Mouse (Mus musculus): ENCODE results near the gene Spg7.
A peak's percentile ranks its signal among the peaks of the same experiment; 100 is the strongest.
"Not testable (repeated sequence)": the region's sequence is repeated elsewhere in the genome, so short reads cannot be mapped to it uniquely, and the experiment has no call there.

Gene Spg7

GRCm38 (mm10) chr8:123097786-123098584 is 35.2 kb downstream of the Spg7 start:
- DNase-seq (ENCODE audit: low spot score) = no peak

DNA sequence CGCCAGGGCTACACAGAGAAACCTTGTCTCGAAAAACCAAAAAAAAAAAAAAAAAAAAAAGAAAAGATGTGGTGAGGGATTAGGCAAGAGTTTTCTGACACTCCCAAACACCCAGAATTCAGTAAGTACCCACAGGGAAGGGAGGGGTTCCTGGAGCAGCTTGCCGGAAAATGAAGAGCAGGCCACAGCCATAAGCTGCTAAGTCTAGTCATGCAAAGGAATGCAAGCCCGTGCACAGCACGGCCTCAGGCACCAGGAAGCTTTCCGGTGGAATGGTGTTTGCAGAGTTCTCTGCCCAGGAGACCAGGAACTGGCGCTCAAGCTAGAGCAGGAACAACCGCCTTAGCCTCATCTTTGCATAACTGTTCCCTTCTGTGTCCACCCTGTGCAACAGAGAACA is 37.5 kb downstream of the Spg7 start:
- peak; percentile 27 for DNase-seq (ENCODE audit: low spot score)

DNA sequence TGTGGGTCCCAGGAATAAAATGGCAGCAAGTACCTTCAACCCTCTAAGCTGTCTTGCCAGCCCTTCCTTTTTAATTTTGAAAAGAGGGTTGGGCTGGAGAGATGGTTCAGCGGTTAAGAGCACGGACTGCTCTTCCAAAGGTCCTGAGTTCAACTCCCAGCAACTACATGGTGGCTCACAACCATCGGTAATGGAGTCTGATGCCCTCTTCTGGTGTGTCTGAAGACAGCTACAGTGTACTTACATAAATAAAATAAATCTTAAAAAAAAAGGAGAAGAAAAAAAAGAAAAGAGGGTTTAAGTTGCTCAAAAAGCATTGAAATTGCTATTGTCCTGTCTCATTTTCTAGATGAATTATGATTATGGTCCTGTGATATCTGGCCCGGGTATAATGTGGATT is 38.5 kb downstream of the Spg7 start:
- DNase-seq (ENCODE audit: low spot score) = no peak

GRCm38 (mm10) chr8:123101735-123102685 is 39.3 kb downstream of the Spg7 start, which contains the start of gene Rpl13:
Gene Rpl13, plus strand, starts transcription at chr8:123102350.
- DNase-seq (ENCODE audit: low spot score) = peak; percentile 96

DNA sequence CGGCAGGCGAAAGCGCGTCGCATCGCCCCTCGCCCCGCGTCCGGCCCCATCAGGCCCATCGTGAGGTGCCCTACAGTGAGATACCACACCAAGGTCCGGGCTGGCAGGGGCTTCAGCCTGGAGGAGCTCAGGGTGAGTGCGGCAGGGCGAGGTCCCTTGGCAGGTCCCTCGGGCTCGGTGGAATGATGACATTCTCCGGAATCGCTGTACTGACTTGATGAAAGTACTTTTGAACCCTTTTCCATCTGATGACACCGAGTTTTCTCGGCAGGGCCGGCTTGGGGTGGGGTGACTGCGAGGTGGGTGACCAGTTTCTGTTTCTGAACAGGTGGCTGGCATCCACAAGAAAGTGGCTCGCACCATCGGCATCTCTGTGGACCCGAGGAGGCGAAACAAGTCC is 40.1 kb downstream of the Spg7 start:
- DNase-seq (ENCODE audit: low spot score) = not testable (repeated sequence)

DNA sequence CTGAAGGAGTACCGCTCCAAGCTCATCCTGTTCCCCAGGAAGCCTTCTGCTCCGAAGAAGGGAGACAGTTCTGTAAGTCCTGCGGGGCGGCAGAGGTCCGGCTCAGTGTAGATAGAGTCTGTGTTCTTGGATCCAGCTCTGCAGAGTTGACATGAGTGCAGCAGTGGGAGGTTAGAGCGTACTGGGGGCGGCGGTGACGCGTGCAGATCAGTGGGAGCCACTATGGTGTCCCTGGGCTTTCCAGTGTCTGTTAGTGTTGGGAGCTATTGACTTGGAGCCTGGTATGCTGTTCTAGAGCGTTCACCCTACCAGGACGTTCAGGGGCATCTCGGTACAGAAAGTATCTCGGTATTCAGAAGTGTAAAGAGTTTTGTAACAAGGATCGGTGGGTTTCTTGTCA is 40.5 kb downstream of the Spg7 start:
- no peak for DNase-seq (ENCODE audit: low spot score)

GRCm38 (mm10) chr8:123104046-123104767 is 41.5 kb downstream of the Spg7 start:
- no peak for DNase-seq (ENCODE audit: low spot score)

GRCm38 (mm10) chr8:123105553-123106326 is 43.0 kb downstream of the Spg7 start:
- peak; percentile 33 for DNase-seq (ENCODE audit: low spot score)

GRCm38 (mm10) chr8:123106531-123106930 is 43.8 kb downstream of the Spg7 start:
- DNase-seq (ENCODE audit: low spot score) = no peak

- no peak for DNase-seq (ENCODE audit: low spot score)
These were observed 45.3 kb downstream of the Spg7 start for GRCm38 (mm10) chr8:123108010-123108409.

GRCm38 (mm10) chr8:123108953-123109352 is 46.2 kb downstream of the Spg7 start:
- DNase-seq (ENCODE audit: low spot score) = no peak

DNA sequence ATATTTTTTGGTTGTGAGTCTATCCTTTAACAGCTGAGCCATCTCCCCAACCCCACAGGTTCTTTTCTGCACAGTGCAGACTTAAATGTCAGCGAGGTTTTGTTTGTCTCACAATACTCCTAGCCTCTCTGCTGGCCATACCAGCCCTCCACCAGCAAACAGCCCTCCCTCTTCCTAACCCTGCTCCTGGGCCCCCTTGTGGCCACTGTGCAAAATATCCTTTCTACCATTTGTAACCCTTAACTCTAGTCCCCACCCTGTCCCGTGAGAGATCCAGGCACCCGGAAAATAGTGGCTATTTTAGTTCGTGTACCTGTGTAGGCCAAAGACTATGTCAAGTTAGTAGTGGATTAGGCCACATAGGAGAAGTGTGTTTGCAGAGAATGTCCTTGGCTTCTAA is 47.9 kb downstream of the Spg7 start:
- DNase-seq (ENCODE audit: low spot score) = peak; percentile 65

- DNase-seq (ENCODE audit: low spot score) = no peak
These were observed 50.1 kb downstream of the Spg7 start for GRCm38 (mm10) chr8:123112892-123113291.

DNA sequence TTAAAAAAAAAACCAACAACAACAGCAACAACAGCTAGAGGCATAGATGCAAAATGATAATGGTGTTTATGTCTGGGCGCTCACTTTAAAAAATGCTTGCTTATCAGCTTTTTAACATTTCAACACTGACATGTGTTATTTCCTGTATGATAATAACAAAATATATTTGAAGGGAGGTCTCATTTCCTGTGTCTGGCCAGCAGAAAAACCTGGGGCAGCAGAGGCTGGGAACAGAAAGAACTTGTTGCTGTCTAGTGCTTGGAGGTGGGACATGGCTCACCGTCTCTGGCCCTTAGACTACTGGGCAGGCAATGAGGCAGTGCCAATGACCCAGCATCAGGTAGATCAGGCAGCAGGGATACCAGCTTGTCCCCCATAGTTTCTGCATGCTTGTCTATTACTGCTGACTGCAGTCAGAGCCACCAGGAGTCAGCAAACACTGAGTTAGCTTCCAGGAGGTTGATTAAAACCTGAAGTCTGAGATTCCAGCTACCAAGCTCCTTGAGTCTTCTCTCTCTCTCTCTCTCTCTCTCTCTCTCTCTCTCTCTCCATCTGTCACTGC is 51.2 kb downstream of the Spg7 start:
- no peak for DNase-seq (ENCODE audit: low spot score)

- no peak for DNase-seq (ENCODE audit: low spot score)
These were observed 51.9 kb downstream of the Spg7 start for GRCm38 (mm10) chr8:123114644-123115043.

DNA sequence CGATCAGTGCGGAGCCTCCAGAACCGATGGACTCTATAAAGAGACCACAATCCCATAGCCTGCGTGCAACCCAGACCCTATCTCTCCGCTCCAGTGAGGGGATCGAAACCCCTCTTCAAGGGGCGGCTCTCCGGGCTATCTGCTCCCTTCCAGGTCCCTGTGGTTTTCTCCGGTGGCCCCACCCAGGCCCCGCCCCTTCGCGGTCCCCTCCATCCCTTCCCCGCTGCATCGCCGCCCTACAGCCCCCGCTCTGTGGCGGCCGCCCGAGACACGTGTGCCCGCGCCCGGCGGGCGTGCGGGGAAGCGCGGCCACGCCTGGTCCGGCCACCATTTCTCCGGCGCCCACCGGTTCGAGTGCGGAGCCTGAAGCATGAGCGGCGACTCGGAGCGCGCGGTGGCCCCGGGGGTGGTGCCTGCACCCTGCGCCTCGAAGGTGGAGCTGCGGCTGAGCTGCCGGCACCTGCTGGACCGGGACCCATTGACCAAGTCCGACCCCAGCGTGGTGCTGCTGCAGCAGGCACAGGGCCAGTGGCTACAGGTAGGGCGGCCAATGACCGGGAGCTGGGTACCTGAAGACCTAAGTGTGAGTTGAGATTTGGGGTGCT is 54.5 kb downstream of the Spg7 start, which contains the start of gene Cpne7:
Gene Cpne7, plus strand, starts transcription at position 248 of the 605 bp plus-strand sequence.
- no peak for DNase-seq (ENCODE audit: low spot score)

GRCm38 (mm10) chr8:123117744-123118143 is 55.0 kb downstream of the Spg7 start:
- DNase-seq (ENCODE audit: low spot score) = no peak

DNA sequence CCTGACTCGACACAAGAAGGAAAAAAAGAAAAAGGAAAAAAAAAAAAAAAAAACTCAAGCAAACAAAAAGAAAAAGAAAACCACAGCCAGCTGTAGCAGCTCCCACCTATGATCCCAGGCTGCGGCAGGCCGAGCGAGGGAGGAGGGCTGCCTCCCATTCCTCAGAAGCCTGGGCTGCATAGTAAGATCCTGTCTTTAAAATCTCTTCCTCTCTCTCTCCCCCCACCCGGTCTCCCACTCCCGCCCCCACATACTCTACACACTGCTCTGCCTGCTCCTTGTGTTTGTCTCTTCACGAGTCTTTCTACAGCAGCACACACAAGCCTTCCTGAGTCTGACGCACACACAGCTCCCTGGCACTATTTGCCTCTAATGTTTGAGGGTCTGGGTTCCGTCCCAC is 59.3 kb downstream of the Spg7 start:
- DNase-seq (ENCODE audit: low spot score) = no peak

- no peak for DNase-seq (ENCODE audit: low spot score)
These were observed 59.9 kb downstream of the Spg7 start for GRCm38 (mm10) chr8:123122670-123123069.

DNA sequence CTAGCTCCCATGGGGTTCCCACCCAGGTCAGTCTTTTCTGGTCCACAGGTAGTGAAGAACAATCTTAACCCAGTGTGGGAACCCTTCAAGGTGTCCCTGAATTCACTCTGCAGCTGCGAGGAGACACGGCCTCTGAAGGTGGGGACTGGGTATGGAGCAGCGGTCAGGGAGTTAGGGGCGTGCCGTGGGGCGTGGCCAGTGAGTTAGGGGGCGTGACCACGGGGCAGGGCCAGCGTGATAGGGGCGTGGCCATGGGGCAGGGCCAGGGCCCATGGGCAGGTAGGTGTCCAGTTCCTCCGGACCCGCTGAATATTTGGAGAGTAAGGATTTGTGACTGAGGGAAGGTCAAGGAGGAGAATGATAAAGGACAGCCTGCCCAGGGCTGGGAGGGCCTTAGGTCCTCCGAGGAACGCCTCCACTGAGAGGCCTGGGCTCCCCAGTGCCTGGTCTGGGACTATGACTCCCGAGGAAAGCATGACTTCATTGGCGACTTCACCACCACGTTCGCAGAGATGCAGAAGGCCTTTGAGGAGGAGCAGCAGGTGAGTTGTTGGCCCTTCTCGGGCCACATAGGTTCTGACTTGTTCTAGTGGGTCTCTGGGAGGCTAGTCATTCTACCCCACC is 63.6 kb downstream of the Spg7 start:
- DNase-seq (ENCODE audit: low spot score) = peak; percentile 65

All from yolk sac, embryonic 10.5 days (tissue).